In genomic region chr1:86687236-86687635, GRCm38 (mm10) we compare ENCODE assay signal across 15 mouse cellular contexts. TPM values are rescaled to one million over a fixed set of nuclear protein-coding genes. Genes with fewer than 3 reads are reported as not detected.
"Had no signal": no experiment of that assay in that cellular context is flagged by ENCODE, and none has a peak within 500 bp of the region (broad histone marks: within the 10 kb centered on the region; RNA-seq: fewer than 3 reads in every experiment).

No protein-coding gene starts in this region.

- DNase-seq: lung, adult 18-20 months; lung, embryonic 14.5 days; lung, postnatal 10 days; lung, postnatal 4 days; midbrain, embryonic 14.5 days; retina, postnatal 1 day; right cerebral cortex, adult 18-20 months; right cerebral cortex, postnatal 25 days; right cerebral cortex, postnatal 4 days; spleen, adult 18-20 months; thymus, adult 2 months; thymus, postnatal 25 days; thymus, postnatal 4 days had no signal

RNA-seq across cellular contexts. Expression of gene Nppc, which starts 16.9 kb away (rescaled TPM):
- total RNA-seq: megakaryocyte, adult 5-6 weeks had no signal
- polyA plus RNA-seq: small intestine, adult 2 months had no signal
